Mouse (Mus musculus) brain, embryonic 14.5 days (tissue): ENCODE measurements around the gene Ifi44. TPM values are rescaled to one million over a fixed set of nuclear protein-coding genes. Genes with fewer than 3 reads are reported as not detected.

Experiments
- DNase-seq: peaks from one replicate; pipeline ENCODE4 v3.0.0-alpha.2; 2011; ENCODE audit warnings: low read depth
- CTCF ChIP-seq: fragments of 200-500 bp; IDR thresholded peaks from 2 replicates; pipeline ENCODE4 v1.5.1; 2012; ENCODE audit warnings: inconsistent platforms, mild to moderate bottlenecking, moderate library complexity, borderline replicate concordance; ENCODE audit not compliant: insufficient read depth, insufficient read length; ENCODE audit errors: extremely low read depth
- POLR2A ChIP-seq: fragments of 200-500 bp; IDR thresholded peaks from 2 replicates; pipeline ENCODE4 v1.6.1; 2012; ENCODE audit warnings: mild to moderate bottlenecking, inconsistent platforms, borderline replicate concordance; ENCODE audit not compliant: poor library complexity, insufficient read depth, insufficient read length, severe bottlenecking; ENCODE audit errors: extremely low read depth
- polyA plus RNA-seq: library from polyadenylated mRNA; depleted of rRNA; stranded (reverse); fragments of >200 nt; gene quantifications from 2 replicates; pipeline ENCODE4 v1.2.3, GENCODE M21; 2012; rRNA removed

Gene Ifi44
- polyA plus RNA-seq = 0.16 and 0.40 TPM in 2 replicates

GRCm38 (mm10) chr3:151749737-151750136, at the start of gene Ifi44:
TSS of gene Ifi44 (minus strand) at chr3:151749960.
- peak; percentile 34 for DNase-seq
- no peak for TF ChIP-seq POLR2A
- no peak for TF ChIP-seq CTCF

- peak; percentile 3 for DNase-seq
- TF ChIP-seq CTCF = no peak
- TF ChIP-seq POLR2A = no peak
Observed at GRCm38 (mm10) chr3:151788622-151789021, 38.9 kb upstream of the Ifi44 start.

GRCm38 (mm10) chr3:151775089-151775488, 25.3 kb upstream of the Ifi44 start:
- no peak for TF ChIP-seq POLR2A
- peak; percentile 47; the same call in 1 of the 2 replicates for TF ChIP-seq CTCF
- DNase-seq = peak; percentile 50

GRCm38 (mm10) chr3:151771074-151771473, 21.3 kb upstream of the Ifi44 start:
- DNase-seq = peak; percentile 62
- no peak for TF ChIP-seq POLR2A
- peak; percentile 60; the same call in 1 of the 2 replicates for TF ChIP-seq CTCF

GRCm38 (mm10) chr3:151748514-151748913, 1.2 kb downstream of the Ifi44 start:
- TF ChIP-seq CTCF = no peak
- TF ChIP-seq POLR2A = no peak
- no peak for DNase-seq

- no peak for TF ChIP-seq POLR2A
- TF ChIP-seq CTCF = no peak
- DNase-seq = no peak
Observed at GRCm38 (mm10) chr3:151746058-151746457, 3.7 kb downstream of the Ifi44 start.

- DNase-seq = no peak
- TF ChIP-seq CTCF (no peak), POLR2A (no peak)
Observed at GRCm38 (mm10) chr3:151742223-151742622, 7.5 kb downstream of the Ifi44 start.

GRCm38 (mm10) chr3:151716246-151716645, 33.5 kb downstream of the Ifi44 start:
- TF ChIP-seq POLR2A (no peak), CTCF (peak; percentile 23; the same call in 1 of the 2 replicates)
- peak; percentile 84 for DNase-seq

- DNase-seq = peak; percentile 15
- TF ChIP-seq CTCF (no peak), POLR2A (no peak)
Observed at GRCm38 (mm10) chr3:151707335-151707734, 42.4 kb downstream of the Ifi44 start.

Other genes with a start within 250 kb of the Ifi44 start
- not detected in 2 replicates for gene Ifi44l, start 12.9 kb upstream of the Ifi44 start, polyA plus RNA-seq
- 0.25 and 0.42 TPM in 2 replicates for gene Ptgfr, start 87.7 kb upstream of the Ifi44 start, polyA plus RNA-seq